Mouse (Mus musculus): ENCODE measurements around the gene Meis3. TPM values are rescaled to one million over a fixed set of nuclear protein-coding genes. Genes with fewer than 3 reads are reported as not detected.

Meis3 gene
- polyA plus RNA-seq, 1 experiment from 2014 or later, result 196 TPM

- H3K4me1 ChIP-seq (ENCODE audit: control insufficient read depth, insufficient read depth, low read length), result no peaks in the 10 kb centered on the region
- WGBS, result 20% methylated on average over 10 of the region's 10 CpGs
- H3K4me3 ChIP-seq (ENCODE audit: low read depth, low read length), result no peak overlapping the region
- H3K4me2 ChIP-seq (ENCODE audit: low read depth), result no peak overlapping the region
- no peaks in the 10 kb centered on the region for H3K9me3 ChIP-seq (ENCODE audit: control insufficient read depth, low read length)
- DNase-seq (ENCODE audit: low spot score) (peak; percentile 75), ATAC-seq (ENCODE audit: insufficient read depth, low FRiP score, low TSS enrichment) (peak; percentile 69; the same call in 1 of the 2 replicates)
- H3K9ac ChIP-seq (ENCODE audit: low read length), result no peak overlapping the region
- H3K27ac ChIP-seq (ENCODE audit: low read depth, low read length), result no peak overlapping the region
- H3K27me3 ChIP-seq (ENCODE audit: control insufficient read depth, insufficient read depth, low read length), result peaks cover 1% of the 10 kb centered on the region; the same call in 1 of the 2 replicates
- H3K36me3 ChIP-seq (ENCODE audit: control insufficient read depth, insufficient read depth, low read length), result peaks cover 4% of the 10 kb centered on the region; the same call in 1 of the 2 replicates
Observed at GRCm38 (mm10) chr7:16153522-16153921, 21.4 kb upstream of the Meis3 start.

GRCm38 (mm10) chr7:16155132-16155872 lies 19.6 kb upstream of the Meis3 start:
- WGBS, result 78% methylated on average over 9 of the region's 9 CpGs
- peaks cover 6% of the 10 kb centered on the region for H3K27me3 ChIP-seq (ENCODE audit: control insufficient read depth, insufficient read depth, low read length)
- H3K4me3 ChIP-seq (ENCODE audit: low read depth, low read length), result no peak overlapping the region
- H3K9me3 ChIP-seq (ENCODE audit: control insufficient read depth, low read length), result no peaks in the 10 kb centered on the region
- peaks cover 4% of the 10 kb centered on the region; the same call in 1 of the 2 replicates for H3K36me3 ChIP-seq (ENCODE audit: control insufficient read depth, insufficient read depth, low read length)
- no peak overlapping the region for H3K27ac ChIP-seq (ENCODE audit: low read depth, low read length)
- no peaks in the 10 kb centered on the region for H3K4me1 ChIP-seq (ENCODE audit: control insufficient read depth, insufficient read depth, low read length)
- no peak overlapping the region for H3K4me2 ChIP-seq (ENCODE audit: low read depth)
- H3K9ac ChIP-seq (ENCODE audit: low read length), result no peak overlapping the region
- ATAC-seq (ENCODE audit: insufficient read depth, low FRiP score, low TSS enrichment), result no peak
- DNase-seq (ENCODE audit: low spot score), result no peak

- Histone ChIP-seq H3K9me3 (ENCODE audit: control insufficient read depth, low read length) (no peaks in the 10 kb centered on the region), H3K27me3 (ENCODE audit: control insufficient read depth, insufficient read depth, low read length) (peaks cover 6% of the 10 kb centered on the region), H3K4me2 (ENCODE audit: low read depth) (no peak overlapping the region), H3K27ac (ENCODE audit: low read depth, low read length) (no peak overlapping the region), H3K4me1 (ENCODE audit: control insufficient read depth, insufficient read depth, low read length) (no peaks in the 10 kb centered on the region), H3K4me3 (ENCODE audit: low read depth, low read length) (no peak overlapping the region), H3K9ac (ENCODE audit: low read length) (no peak overlapping the region), H3K36me3 (ENCODE audit: control insufficient read depth, insufficient read depth, low read length) (peaks cover 4% of the 10 kb centered on the region; the same call in 1 of the 2 replicates)
- 85% methylated on average over 8 of the region's 8 CpGs for WGBS
- no peak for ATAC-seq (ENCODE audit: insufficient read depth, low FRiP score, low TSS enrichment)
- no peak for DNase-seq (ENCODE audit: low spot score)
Observed at GRCm38 (mm10) chr7:16156105-16156714, 18.7 kb upstream of the Meis3 start.

- 5% methylated on average over 39 of the region's 39 CpGs for WGBS
- peak; percentile 30 for DNase-seq (ENCODE audit: low spot score)
- H3K4me3 ChIP-seq (ENCODE audit: low read depth, low read length), result no peak overlapping the region
Observed at GRCm38 (mm10) chr7:16158735-16159134, 16.2 kb upstream of the Meis3 start.

GRCm38 (mm10) chr7:16160702-16161101 lies 14.2 kb upstream of the Meis3 start:
- no peak overlapping the region for H3K4me3 ChIP-seq (ENCODE audit: low read depth, low read length)
- H3K4me2 ChIP-seq (ENCODE audit: low read depth), result no peak overlapping the region
- no peak for ATAC-seq (ENCODE audit: insufficient read depth, low FRiP score, low TSS enrichment)
- H3K27ac ChIP-seq (ENCODE audit: low read depth, low read length), result no peak overlapping the region
- H3K9ac ChIP-seq (ENCODE audit: low read length), result no peak overlapping the region
- peaks cover 6% of the 10 kb centered on the region for H3K27me3 ChIP-seq (ENCODE audit: control insufficient read depth, insufficient read depth, low read length)
- DNase-seq (ENCODE audit: low spot score), result no peak
- H3K4me1 ChIP-seq (ENCODE audit: control insufficient read depth, insufficient read depth, low read length), result no peaks in the 10 kb centered on the region
- 69% methylated on average over 3 of the region's 3 CpGs for WGBS
- H3K9me3 ChIP-seq (ENCODE audit: control insufficient read depth, low read length), result no peaks in the 10 kb centered on the region
- H3K36me3 ChIP-seq (ENCODE audit: control insufficient read depth, insufficient read depth, low read length), result peaks cover 4% of the 10 kb centered on the region; the same call in 1 of the 2 replicates

More at GRCm38 (mm10) chr7:16158735-16159134, 16.2 kb upstream of the Meis3 start:
- Histone ChIP-seq H3K36me3 (ENCODE audit: control insufficient read depth, insufficient read depth, low read length) (peaks cover 4% of the 10 kb centered on the region; the same call in 1 of the 2 replicates), H3K9me3 (ENCODE audit: control insufficient read depth, low read length) (no peaks in the 10 kb centered on the region), H3K27me3 (ENCODE audit: control insufficient read depth, insufficient read depth, low read length) (peaks cover 6% of the 10 kb centered on the region), H3K9ac (ENCODE audit: low read length) (no peak overlapping the region), H3K4me1 (ENCODE audit: control insufficient read depth, insufficient read depth, low read length) (no peaks in the 10 kb centered on the region), H3K4me2 (ENCODE audit: low read depth) (peak overlapping the region; percentile 21; the same call in 1 of the 2 replicates), H3K27ac (ENCODE audit: low read depth, low read length) (no peak overlapping the region)
- no peak for ATAC-seq (ENCODE audit: insufficient read depth, low FRiP score, low TSS enrichment)

- Histone ChIP-seq H3K9ac (ENCODE audit: low read length) (no peak overlapping the region), H3K4me1 (ENCODE audit: control insufficient read depth, insufficient read depth, low read length) (no peaks in the 10 kb centered on the region), H3K36me3 (ENCODE audit: control insufficient read depth, insufficient read depth, low read length) (peaks cover 4% of the 10 kb centered on the region; the same call in 1 of the 2 replicates), H3K4me2 (ENCODE audit: low read depth) (no peak overlapping the region), H3K4me3 (ENCODE audit: low read depth, low read length) (no peak overlapping the region), H3K27me3 (ENCODE audit: control insufficient read depth, insufficient read depth, low read length) (peaks cover 6% of the 10 kb centered on the region), H3K27ac (ENCODE audit: low read depth, low read length) (no peak overlapping the region), H3K9me3 (ENCODE audit: control insufficient read depth, low read length) (no peaks in the 10 kb centered on the region)
- DNase-seq (ENCODE audit: low spot score), result no peak
- WGBS, result 95% methylated on average over 9 of the region's 9 CpGs
- no peak for ATAC-seq (ENCODE audit: insufficient read depth, low FRiP score, low TSS enrichment)
Observed at GRCm38 (mm10) chr7:16161302-16161701, 13.6 kb upstream of the Meis3 start.

- Histone ChIP-seq H3K9me3 (ENCODE audit: control insufficient read depth, low read length) (no peaks in the 10 kb centered on the region), H3K4me1 (ENCODE audit: control insufficient read depth, insufficient read depth, low read length) (no peaks in the 10 kb centered on the region), H3K9ac (ENCODE audit: low read length) (no peak overlapping the region), H3K27me3 (ENCODE audit: control insufficient read depth, insufficient read depth, low read length) (peaks cover 6% of the 10 kb centered on the region), H3K36me3 (ENCODE audit: control insufficient read depth, insufficient read depth, low read length) (peaks cover 4% of the 10 kb centered on the region; the same call in 1 of the 2 replicates), H3K27ac (ENCODE audit: low read depth, low read length) (no peak overlapping the region), H3K4me3 (ENCODE audit: low read depth, low read length) (no peak overlapping the region), H3K4me2 (ENCODE audit: low read depth) (no peak overlapping the region)
- ATAC-seq (ENCODE audit: insufficient read depth, low FRiP score, low TSS enrichment) (no peak), DNase-seq (ENCODE audit: low spot score) (no peak)
- WGBS, result 86% methylated on average over 7 of the region's 7 CpGs
Observed at GRCm38 (mm10) chr7:16162036-16162435, 12.9 kb upstream of the Meis3 start.

- DNase-seq (ENCODE audit: low spot score), result peak; percentile 90
- peaks cover 32% of the 10 kb centered on the region for H3K4me1 ChIP-seq (ENCODE audit: control insufficient read depth, insufficient read depth, low read length)
Observed at GRCm38 (mm10) chr7:16172141-16172581, 2.7 kb upstream of the Meis3 start.

More at GRCm38 (mm10) chr7:16172141-16172581, 2.7 kb upstream of the Meis3 start:
- ATAC-seq (ENCODE audit: insufficient read depth, low FRiP score, low TSS enrichment), result peak; percentile 81
- no peak overlapping the region for H3K4me2 ChIP-seq (ENCODE audit: low read depth)
- H3K9me3 ChIP-seq (ENCODE audit: control insufficient read depth, low read length), result 0 out of 2 replicates have a peak, but pooled peaks cover 5% of the 10 kb centered on the region
- no peak overlapping the region for H3K4me3 ChIP-seq (ENCODE audit: low read depth, low read length)
- no peak overlapping the region; the same call in none of the 2 replicates for H3K9ac ChIP-seq (ENCODE audit: low read length)
- H3K36me3 ChIP-seq (ENCODE audit: control insufficient read depth, insufficient read depth, low read length), result no peaks in the 10 kb centered on the region
- no CpG with 5 or more reads among the region's 1 CpGs for WGBS
- H3K27ac ChIP-seq (ENCODE audit: low read depth, low read length), result peak overlapping the region; percentile 89
- no peaks in the 10 kb centered on the region for H3K27me3 ChIP-seq (ENCODE audit: control insufficient read depth, insufficient read depth, low read length)

Data from neural tube, embryonic 11.5 days (tissue).